In genomic region chr13:54837061-54837460, GRCm38 (mm10) we compare ENCODE assay signal across 25 mouse cellular contexts. TPM values are rescaled to one million over a fixed set of nuclear protein-coding genes. Genes with fewer than 3 reads are reported as not detected.
DNase-seq lines count a peak whose midpoint lies in the region; ATAC-seq lines count a peak whose summit lies in the region.
"Had no signal": no experiment of that assay in that cellular context is flagged by ENCODE, and none has a peak within 500 bp of the region (broad histone marks: within the 10 kb centered on the region; RNA-seq: fewer than 3 reads in every experiment).

No protein-coding gene starts in this region.

- peak overlapping the region; percentile 43; the same call in 1 of the 2 replicates for H3K4me2 ChIP-seq in kidney, embryonic 15.5 days
- H3K4me2 ChIP-seq in forebrain, embryonic 14.5 days (ENCODE audit: low read length): no peak overlapping the region
- H3K4me2 ChIP-seq in limb, embryonic 13.5 days (replicated peaks): peak overlapping the region; percentile 50
- H3K4me2 ChIP-seq in midbrain, embryonic 11.5 days: no peak overlapping the region
- H3K4me2 ChIP-seq: heart, embryonic 15.5 days; liver, embryonic 13.5 days; midbrain, embryonic 15.5 days had no signal

- peaks cover 16% of the 10 kb centered on the region for H3K27me3 ChIP-seq in kidney, embryonic 15.5 days
- H3K27me3 ChIP-seq in forebrain, embryonic 14.5 days (replicated peaks; ENCODE audit: control insufficient read depth, insufficient read depth, low read length): no peaks in the 10 kb centered on the region
- peaks cover 19% of the 10 kb centered on the region for H3K27me3 ChIP-seq in limb, embryonic 13.5 days
- H3K27me3 ChIP-seq in midbrain, embryonic 11.5 days (ENCODE audit: control insufficient read depth, insufficient read depth, low read length): no peaks in the 10 kb centered on the region
- H3K27me3 ChIP-seq: liver, embryonic 13.5 days; midbrain, embryonic 15.5 days had no signal

- H3K9me3 ChIP-seq in kidney, embryonic 15.5 days (replicated peaks): no peaks in the 10 kb centered on the region
- H3K9me3 ChIP-seq in forebrain, embryonic 14.5 days (replicated peaks; ENCODE audit: control insufficient read depth, low read length): no peaks in the 10 kb centered on the region
- H3K9me3 ChIP-seq in limb, embryonic 13.5 days: no peaks in the 10 kb centered on the region
- no peaks in the 10 kb centered on the region for H3K9me3 ChIP-seq in midbrain, embryonic 11.5 days (ENCODE audit: control insufficient read depth, low read length)
- H3K9me3 ChIP-seq: heart, embryonic 15.5 days; midbrain, embryonic 15.5 days had no signal

- no peak overlapping the region for H3K9ac ChIP-seq in kidney, embryonic 15.5 days
- no peak overlapping the region for H3K9ac ChIP-seq in forebrain, embryonic 14.5 days (ENCODE audit: low read length)
- no peak overlapping the region for H3K9ac ChIP-seq in limb, embryonic 13.5 days
- H3K9ac ChIP-seq in midbrain, embryonic 11.5 days (ENCODE audit: low read length): no peak overlapping the region
- H3K9ac ChIP-seq: heart, embryonic 15.5 days; liver, embryonic 13.5 days; midbrain, embryonic 15.5 days had no signal

- no peak overlapping the region for H3K4me3 ChIP-seq in kidney, embryonic 15.5 days (replicated peaks)
- H3K4me3 ChIP-seq in forebrain, embryonic 14.5 days (ENCODE audit: low read depth, low read length): no peak overlapping the region
- H3K4me3 ChIP-seq in limb, embryonic 13.5 days: no peak overlapping the region
- no peak overlapping the region for H3K4me3 ChIP-seq in midbrain, embryonic 11.5 days (ENCODE audit: low read depth, low read length)
- H3K4me3 ChIP-seq: heart, embryonic 15.5 days; left cerebral cortex, adult 2 months; liver, embryonic 13.5 days; megakaryocyte, embryonic 14.5 days; midbrain, embryonic 15.5 days had no signal

- H3K36me3 ChIP-seq in kidney, embryonic 15.5 days: no peaks in the 10 kb centered on the region
- H3K36me3 ChIP-seq in forebrain, embryonic 14.5 days (ENCODE audit: control insufficient read depth, insufficient read depth, low read length): no peaks in the 10 kb centered on the region
- no peaks in the 10 kb centered on the region for H3K36me3 ChIP-seq in limb, embryonic 13.5 days
- H3K36me3 ChIP-seq in midbrain, embryonic 11.5 days (ENCODE audit: control insufficient read depth, insufficient read depth, low read length): no peaks in the 10 kb centered on the region
- H3K36me3 ChIP-seq: heart, embryonic 15.5 days; liver, embryonic 13.5 days; midbrain, embryonic 15.5 days had no signal

- ATAC-seq in kidney, embryonic 15.5 days (replicated peaks; ENCODE audit: low FRiP score): no peak
- ATAC-seq in forebrain, embryonic 14.5 days: peak; percentile 26; the same call in 1 of the 2 replicates
- no peak for ATAC-seq in limb, embryonic 13.5 days (ENCODE audit: low FRiP score, low read depth)
- ATAC-seq in midbrain, embryonic 11.5 days (ENCODE audit: low FRiP score): no peak
- no peak for ATAC-seq in erythroid progenitor cell, adult 5-6 weeks (replicated peaks; ENCODE audit: low FRiP score, poor library complexity, severe bottlenecking)
- ATAC-seq: midbrain, embryonic 15.5 days; Patski had no signal

- H3K27ac ChIP-seq in kidney, embryonic 15.5 days: no peak overlapping the region
- H3K27ac ChIP-seq in forebrain, embryonic 14.5 days (ENCODE audit: low read depth, low read length): peak overlapping the region; percentile 48
- H3K27ac ChIP-seq in limb, embryonic 13.5 days: no peak overlapping the region
- no peak overlapping the region for H3K27ac ChIP-seq in midbrain, embryonic 11.5 days (ENCODE audit: low read depth, low read length)
- H3K27ac ChIP-seq: heart, embryonic 15.5 days; left cerebral cortex, adult 2 months; liver, embryonic 13.5 days; midbrain, embryonic 15.5 days had no signal

- DNase-seq in cerebellum, postnatal 14 days: peak; percentile 35 to 42
- no peak for DNase-seq in cerebellum, adult 9-11 months
- no peak for DNase-seq in kidney, adult 11 months
- DNase-seq in forebrain, embryonic 14.5 days (ENCODE audit: low spot score): peak; percentile 38
- no peak for DNase-seq in midbrain, embryonic 11.5 days (ENCODE audit: low spot score, missing footprints)
- DNase-seq: gastrocnemius, postnatal 36 days; kidney, adult 2 months; kidney, postnatal 14 days; liver, embryonic 13.5 days; lung, postnatal 14 days; thymus, postnatal 14 days had no signal

- peaks cover 10% of the 10 kb centered on the region for H3K4me1 ChIP-seq in kidney, embryonic 15.5 days
- peaks cover 17% of the 10 kb centered on the region for H3K4me1 ChIP-seq in forebrain, embryonic 14.5 days (ENCODE audit: control insufficient read depth, insufficient read depth, low read length)
- peaks cover 20% of the 10 kb centered on the region for H3K4me1 ChIP-seq in limb, embryonic 13.5 days
- no peaks in the 10 kb centered on the region; the same call in 1 of the 2 replicates for H3K4me1 ChIP-seq in midbrain, embryonic 11.5 days (ENCODE audit: control insufficient read depth, insufficient read depth, low read length)
- H3K4me1 ChIP-seq: heart, embryonic 15.5 days; liver, embryonic 13.5 days had no signal

- WGBS in kidney, embryonic 15.5 days: 61% methylated on average over 5 of the region's 5 CpGs
- WGBS in forebrain, embryonic 14.5 days: 48% methylated on average over 5 of the region's 5 CpGs
- WGBS in limb, embryonic 13.5 days: 50% methylated on average over 5 of the region's 5 CpGs
- WGBS in midbrain, embryonic 11.5 days: 80% methylated on average over 5 of the region's 5 CpGs

RNA-seq across cellular contexts. Expression of gene Tspan17, which starts 47.9 kb away (rescaled TPM):
- 11.4 and 13.4 TPM in 2 replicates for polyA plus RNA-seq in kidney, embryonic 15.5 days (2015; fragmentation: Nextera tagmentation; extraction: Ambion mirVana)
- 16.0 and 16.3 TPM in 2 replicates for polyA plus RNA-seq in forebrain, embryonic 14.5 days (2014; fragmentation: Nextera tagmentation; extraction: Ambion mirVana)
- 4.7 and 4.9 TPM in 2 replicates for polyA plus RNA-seq in limb, embryonic 13.5 days (2015; fragmentation: Nextera tagmentation; extraction: Ambion mirVana)
- polyA plus RNA-seq in midbrain, embryonic 11.5 days (2014; fragmentation: Nextera tagmentation; extraction: Ambion mirVana): 13.3 and 15.9 TPM in 2 replicates
- not detected in 2 replicates for total RNA-seq in erythroid progenitor cell, adult 5-6 weeks (2015; ENCODE audit: low replicate concordance)
- total RNA-seq in erythroid progenitor cell, adult 5-6 weeks (2017; ENCODE audit: low replicate concordance): 6.3 TPM in 1 of 2 replicates, not detected in the other
- total RNA-seq: hematopoietic stem cell, adult 5-6 weeks had no signal

RNA-seq across cellular contexts. Expression of gene Eif4e1b, which starts 53.3 kb away (rescaled TPM):
- polyA plus RNA-seq in kidney, embryonic 15.5 days (2015; fragmentation: Nextera tagmentation; extraction: Ambion mirVana): not detected in 2 replicates
- polyA plus RNA-seq in forebrain, embryonic 14.5 days (2014; fragmentation: Nextera tagmentation; extraction: Ambion mirVana): not detected in 2 replicates
- polyA plus RNA-seq in limb, embryonic 13.5 days (2015; fragmentation: Nextera tagmentation; extraction: Ambion mirVana): not detected in 2 replicates
- polyA plus RNA-seq in midbrain, embryonic 11.5 days (2014; fragmentation: Nextera tagmentation; extraction: Ambion mirVana): not detected in 2 replicates
- total RNA-seq in erythroid progenitor cell, adult 5-6 weeks (2015; ENCODE audit: low replicate concordance): not detected in 2 replicates
- not detected in 2 replicates for total RNA-seq in erythroid progenitor cell, adult 5-6 weeks (2017; ENCODE audit: low replicate concordance)
- total RNA-seq: adrenal gland, postnatal 14 days; gastrocnemius, postnatal 36 days; heart, adult 8-10 months; hematopoietic stem cell, adult 5-6 weeks; left cerebral cortex, adult 2 months; left cerebral cortex, postnatal 4 days had no signal
- polyA plus RNA-seq: embryonic facial prominence, embryonic 14.5 days; heart, embryonic 15.5 days; kidney, adult 2 months; liver, embryonic 13.5 days; midbrain, embryonic 15.5 days; Patski; small intestine, adult 2 months had no signal

Comparison
In these comparisons a context has a peak if more than half of its experiments do, and no peak if none do; other contexts are left out.
1. DNase-seq: peak in cerebellum, postnatal 14 days (2 of 2) and forebrain, embryonic 14.5 days (single experiment); none in cerebellum, adult 9-11 months (single experiment), kidney, adult 11 months (single experiment) and midbrain, embryonic 11.5 days (single experiment).
2. H3K4me2 ChIP-seq: peak in kidney, embryonic 15.5 days (single experiment) and limb, embryonic 13.5 days (single experiment); none in forebrain, embryonic 14.5 days (single experiment) and midbrain, embryonic 11.5 days (single experiment).